Mouse (Mus musculus): ENCODE measurements around the gene Prr36. TPM values are rescaled to one million over a fixed set of nuclear protein-coding genes. Genes with fewer than 3 reads are reported as not detected.

The Prr36 gene
- polyA plus RNA-seq, 1 experiment = 7.2 TPM

- TF ChIP-seq POLR2A (IDR thresholded peaks at IDR 0.05; ENCODE audit: insufficient read depth, low read length) = no peak
- TF ChIP-seq EP300 (IDR thresholded peaks at IDR 0.05; ENCODE audit: insufficient read depth, low read depth, low read length) = no peak
- no peak for TF ChIP-seq CTCF (IDR thresholded peaks at IDR 0.05; ENCODE audit: low read depth, low read length)
- peak overlapping the region; percentile 68 for H3K9ac ChIP-seq (ENCODE audit: low read depth, poor library complexity, severe bottlenecking)
- H3K4me3 ChIP-seq (ENCODE audit: low read depth, low read length) = peak overlapping the region; percentile 70
- H3K27ac ChIP-seq (ENCODE audit: insufficient read depth, low read length) = peak overlapping the region; percentile 86
- H3K36me3 ChIP-seq (ENCODE audit: control insufficient read depth, insufficient read depth, low read length, poor library complexity, severe bottlenecking) = peaks cover 2% of the 10 kb centered on the region
- no peaks in the 10 kb centered on the region for H3K27me3 ChIP-seq (ENCODE audit: control insufficient read depth, insufficient read depth, low read length, poor library complexity, severe bottlenecking)
- H3K9me3 ChIP-seq (replicated peaks; ENCODE audit: control insufficient read depth, insufficient read depth, low read length, poor library complexity, severe bottlenecking) = no peaks in the 10 kb centered on the region
- H3K4me1 ChIP-seq (ENCODE audit: control insufficient read depth, insufficient read depth, low read length) = no peaks in the 10 kb centered on the region
These were observed 20.7 kb upstream of the Prr36 start for GRCm38 (mm10) chr8:4237814-4238433.

GRCm38 (mm10) chr8:4230612-4231351, 13.5 kb upstream of the Prr36 start:
- no peaks in the 10 kb centered on the region for H3K9me3 ChIP-seq (replicated peaks; ENCODE audit: control insufficient read depth, insufficient read depth, low read length, poor library complexity, severe bottlenecking)
- H3K4me3 ChIP-seq (ENCODE audit: low read depth, low read length) = no peak overlapping the region
- H3K36me3 ChIP-seq (ENCODE audit: control insufficient read depth, insufficient read depth, low read length, poor library complexity, severe bottlenecking) = no peaks in the 10 kb centered on the region
- no peak overlapping the region for H3K27ac ChIP-seq (ENCODE audit: insufficient read depth, low read length)
- no peak overlapping the region for H3K9ac ChIP-seq (ENCODE audit: low read depth, poor library complexity, severe bottlenecking)
- no peaks in the 10 kb centered on the region for H3K4me1 ChIP-seq (ENCODE audit: control insufficient read depth, insufficient read depth, low read length)
- no peaks in the 10 kb centered on the region for H3K27me3 ChIP-seq (ENCODE audit: control insufficient read depth, insufficient read depth, low read length, poor library complexity, severe bottlenecking)
- no peak for TF ChIP-seq POLR2A (IDR thresholded peaks at IDR 0.05; ENCODE audit: insufficient read depth, low read length)
- no peak for TF ChIP-seq CTCF (IDR thresholded peaks at IDR 0.05; ENCODE audit: low read depth, low read length)
- TF ChIP-seq EP300 (IDR thresholded peaks at IDR 0.05; ENCODE audit: insufficient read depth, low read depth, low read length) = no peak

GRCm38 (mm10) chr8:4229784-4230183, 12.5 kb upstream of the Prr36 start:
- Histone ChIP-seq H3K27me3 (ENCODE audit: control insufficient read depth, insufficient read depth, low read length, poor library complexity, severe bottlenecking) (no peaks in the 10 kb centered on the region), H3K36me3 (ENCODE audit: control insufficient read depth, insufficient read depth, low read length, poor library complexity, severe bottlenecking) (no peaks in the 10 kb centered on the region), H3K27ac (ENCODE audit: insufficient read depth, low read length) (no peak overlapping the region), H3K4me3 (ENCODE audit: low read depth, low read length) (no peak overlapping the region), H3K4me1 (ENCODE audit: control insufficient read depth, insufficient read depth, low read length) (no peaks in the 10 kb centered on the region), H3K9me3 (replicated peaks; ENCODE audit: control insufficient read depth, insufficient read depth, low read length, poor library complexity, severe bottlenecking) (no peaks in the 10 kb centered on the region), H3K9ac (ENCODE audit: low read depth, poor library complexity, severe bottlenecking) (no peak overlapping the region)
- no peak for TF ChIP-seq POLR2A (IDR thresholded peaks at IDR 0.05; ENCODE audit: insufficient read depth, low read length)
- no peak for TF ChIP-seq EP300 (IDR thresholded peaks at IDR 0.05; ENCODE audit: insufficient read depth, low read depth, low read length)
- TF ChIP-seq CTCF (IDR thresholded peaks at IDR 0.05; ENCODE audit: low read depth, low read length) = no peak

GRCm38 (mm10) chr8:4227919-4228318, 10.7 kb upstream of the Prr36 start:
- Histone ChIP-seq H3K4me1 (ENCODE audit: control insufficient read depth, insufficient read depth, low read length) (no peaks in the 10 kb centered on the region), H3K9me3 (replicated peaks; ENCODE audit: control insufficient read depth, insufficient read depth, low read length, poor library complexity, severe bottlenecking) (no peaks in the 10 kb centered on the region), H3K27ac (ENCODE audit: insufficient read depth, low read length) (no peak overlapping the region), H3K27me3 (ENCODE audit: control insufficient read depth, insufficient read depth, low read length, poor library complexity, severe bottlenecking) (peaks cover 3% of the 10 kb centered on the region), H3K9ac (ENCODE audit: low read depth, poor library complexity, severe bottlenecking) (no peak overlapping the region), H3K36me3 (ENCODE audit: control insufficient read depth, insufficient read depth, low read length, poor library complexity, severe bottlenecking) (no peaks in the 10 kb centered on the region), H3K4me3 (ENCODE audit: low read depth, low read length) (no peak overlapping the region)
- no peak for TF ChIP-seq POLR2A (IDR thresholded peaks at IDR 0.05; ENCODE audit: insufficient read depth, low read length)
- no peak for TF ChIP-seq CTCF (IDR thresholded peaks at IDR 0.05; ENCODE audit: low read depth, low read length)
- no peak for TF ChIP-seq EP300 (IDR thresholded peaks at IDR 0.05; ENCODE audit: insufficient read depth, low read depth, low read length)

- H3K9me3 ChIP-seq (replicated peaks; ENCODE audit: control insufficient read depth, insufficient read depth, low read length, poor library complexity, severe bottlenecking) = no peaks in the 10 kb centered on the region
- peak within 1 kb of the TSS; percentile 51 for H3K4me3 ChIP-seq (ENCODE audit: low read depth, low read length)
- H3K27me3 ChIP-seq (ENCODE audit: control insufficient read depth, insufficient read depth, low read length, poor library complexity, severe bottlenecking) = peaks cover 3% of the 10 kb centered on the region
- no peak for TF ChIP-seq POLR2A (IDR thresholded peaks at IDR 0.05; ENCODE audit: insufficient read depth, low read length)
- no peak for TF ChIP-seq EP300 (IDR thresholded peaks at IDR 0.05; ENCODE audit: insufficient read depth, low read depth, low read length)
- no peak for TF ChIP-seq CTCF (IDR thresholded peaks at IDR 0.05; ENCODE audit: low read depth, low read length)
- H3K4me1 ChIP-seq (ENCODE audit: control insufficient read depth, insufficient read depth, low read length) = no peaks in the 10 kb centered on the region
- no peaks in the 10 kb centered on the region for H3K36me3 ChIP-seq (ENCODE audit: control insufficient read depth, insufficient read depth, low read length, poor library complexity, severe bottlenecking)
- no peak within 1 kb of the TSS for H3K27ac ChIP-seq (ENCODE audit: insufficient read depth, low read length)
- 0 out of 2 replicates have a peak within 1 kb of the TSS, but pooled peaks have one; percentile 18 for H3K9ac ChIP-seq (ENCODE audit: low read depth, poor library complexity, severe bottlenecking)
These were observed 9.6 kb upstream of the Prr36 start, which contains the start of gene Lrrc8e for GRCm38 (mm10) chr8:4226739-4227347. Gene Lrrc8e, plus strand, starts transcription at chr8:4226827.
